Mouse (Mus musculus) midbrain, embryonic 14.5 days (tissue): ENCODE data around the gene Dpagt1. TPM values are rescaled to one million over a fixed set of nuclear protein-coding genes. Genes with fewer than 3 reads are reported as not detected.

Experiments used
- ATAC-seq: fragments of 200-750 bp; cut with Nextera tagmentation; 2 replicates; pipeline ENCODE4 v1.8.0; 2017; ENCODE audit warnings: moderate number of reproducible peaks, moderate library complexity; ENCODE audit not compliant: low FRiP score, low TSS enrichment
- DNase-seq: peaks from one replicate; pipeline ENCODE4 v3.0.0-alpha.2; 2015
- H3K27ac ChIP-seq: fragments of 300-500 bp; sonication (generic); replicated peaks from 2 replicates; pipeline ENCODE4 v1.5.1; 2014; ENCODE audit warnings: mild to moderate bottlenecking, low read depth, low read length, moderate library complexity
- H3K27me3 ChIP-seq: fragments of 300-500 bp; sonication (generic); 2 replicates; pipeline ENCODE4 v1.6.1; 2014; ENCODE audit warnings: low read length, control low read depth, mixed read lengths; ENCODE audit not compliant: control insufficient read depth, insufficient read depth
- H3K36me3 ChIP-seq: fragments of 300-500 bp; sonication (generic); 2 replicates; pipeline ENCODE4 v1.6.1; 2014; ENCODE audit warnings: low read length, control low read depth; ENCODE audit not compliant: control insufficient read depth, insufficient read depth
- H3K4me1 ChIP-seq: fragments of 300-500 bp; sonication (generic); 2 replicates; pipeline ENCODE4 v1.6.1; 2014; ENCODE audit warnings: mild to moderate bottlenecking, antibody characterized with exemption, low read length, control low read depth; ENCODE audit not compliant: control insufficient read depth, insufficient read depth
- H3K4me2 ChIP-seq: fragments of 300-500 bp; sonication (generic); 2 replicates; pipeline ENCODE4 v1.6.1; 2014; ENCODE audit warnings: mild to moderate bottlenecking, low read length, moderate library complexity
- H3K4me3 ChIP-seq: fragments of 300-500 bp; sonication (generic); replicated peaks from 2 replicates; pipeline ENCODE4 v1.5.1; 2014; ENCODE audit warnings: low read depth, low read length
- H3K9ac ChIP-seq: fragments of 300-500 bp; sonication (generic); replicated peaks from 2 replicates; pipeline ENCODE4 v1.6.1; 2014; ENCODE audit warnings: mild to moderate bottlenecking, low read length, moderate library complexity
- H3K9me3 ChIP-seq: fragments of 300-500 bp; sonication (generic); 2 replicates; pipeline ENCODE4 v1.6.1; 2016; ENCODE audit warnings: low read length, control low read depth, mixed read lengths; ENCODE audit not compliant: control insufficient read depth
- WGBS: fragments of 180-500 bp; shearing (Covaris S2); extraction: QIAGEN DNeasy Blood & Tissue Kit; methylation state at CpG from one replicate; pipeline ENCODE4 v1.1.7; 2014; 5-methylcytosine and 5-hydroxymethylcytosine counted together
- polyA plus RNA-seq: library from polyadenylated mRNA; unstranded; fragments of >200 nt; fragmentation: Nextera tagmentation; extraction: Ambion mirVana; gene quantifications from 2 replicates; pipeline ENCODE4 v1.2.1, GENCODE M21; 2014

Dpagt1 gene
- polyA plus RNA-seq, result 37.0 and 40.5 TPM in 2 replicates

- peak within 1 kb of the TSS; percentile 85 for H3K4me2 ChIP-seq
- peak; percentile 58; the same call in 1 of the 2 replicates for ATAC-seq
- peak within 1 kb of the TSS; percentile 77 for H3K9ac ChIP-seq
- H3K9me3 ChIP-seq, result no peaks in the 10 kb centered on the region
- DNase-seq, result no peak
- peak within 1 kb of the TSS; percentile 75 for H3K4me3 ChIP-seq
- H3K4me1 ChIP-seq, result peaks cover 15% of the 10 kb centered on the region
- WGBS, result 4% methylated on average over 12 of the region's 12 CpGs
- H3K27me3 ChIP-seq, result no peaks in the 10 kb centered on the region
- H3K27ac ChIP-seq, result peak within 1 kb of the TSS; percentile 84
- peaks cover 15% of the 10 kb centered on the region for H3K36me3 ChIP-seq
Measured at GRCm38 (mm10) chr9:44325768-44326370, at the start of gene Dpagt1. Dpagt1 (plus strand) TSS chr9:44326019.

DNA sequence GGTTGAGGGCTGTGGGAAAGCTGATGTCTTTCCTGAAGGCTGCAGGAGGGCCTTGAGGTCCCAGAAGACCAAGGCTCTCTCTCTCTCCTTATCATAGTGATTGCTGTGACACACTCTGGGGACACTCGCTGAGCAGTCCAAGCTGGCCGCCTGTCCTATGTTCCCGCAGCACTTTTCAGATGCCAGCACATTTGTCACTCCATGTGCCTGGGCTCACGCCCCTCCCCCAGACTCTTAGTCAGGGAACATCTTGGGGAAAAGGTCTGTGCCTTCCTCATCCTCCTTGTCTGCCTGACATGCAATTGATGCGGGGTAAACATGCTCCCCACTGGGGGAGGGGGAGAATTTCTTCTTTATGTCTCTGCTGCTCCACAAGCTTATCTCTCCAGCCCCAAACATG is 42.6 kb upstream of the Dpagt1 start:
- no peak overlapping the region for H3K4me2 ChIP-seq
- H3K27me3 ChIP-seq, result no peaks in the 10 kb centered on the region
- H3K27ac ChIP-seq, result no peak overlapping the region
- WGBS, result 72% methylated on average over 5 of the region's 5 CpGs
- H3K4me1 ChIP-seq, result peaks cover 11% of the 10 kb centered on the region; the same call in 1 of the 2 replicates
- DNase-seq (no peak), ATAC-seq (no peak)
- no peaks in the 10 kb centered on the region for H3K9me3 ChIP-seq
- H3K4me3 ChIP-seq, result no peak overlapping the region
- no peak overlapping the region for H3K9ac ChIP-seq
- peaks cover 39% of the 10 kb centered on the region for H3K36me3 ChIP-seq

GRCm38 (mm10) chr9:44286256-44286850 is 39.5 kb upstream of the Dpagt1 start:
- ATAC-seq (no peak), DNase-seq (no peak)
- Histone ChIP-seq H3K4me2 (peak overlapping the region; percentile 90), H3K4me3 (peak overlapping the region; percentile 88), H3K36me3 (peaks cover 16% of the 10 kb centered on the region), H3K27ac (no peak overlapping the region), H3K27me3 (no peaks in the 10 kb centered on the region), H3K4me1 (peaks cover 23% of the 10 kb centered on the region; the same call in 1 of the 2 replicates), H3K9me3 (no peaks in the 10 kb centered on the region), H3K9ac (peak overlapping the region; percentile 96)
- WGBS, result 8% methylated on average over 6 of the region's 6 CpGs

GRCm38 (mm10) chr9:44287003-44287400 is 38.8 kb upstream of the Dpagt1 start:
- H3K27me3 ChIP-seq, result no peaks in the 10 kb centered on the region
- peaks cover 23% of the 10 kb centered on the region; the same call in 1 of the 2 replicates for H3K4me1 ChIP-seq
- H3K9ac ChIP-seq, result peak overlapping the region; percentile 96
- no peaks in the 10 kb centered on the region for H3K9me3 ChIP-seq
- WGBS, result 2% methylated on average over 11 of the region's 11 CpGs
- H3K4me2 ChIP-seq, result peak overlapping the region; percentile 90
- DNase-seq (peak; percentile 41), ATAC-seq (no peak)
- H3K36me3 ChIP-seq, result peaks cover 20% of the 10 kb centered on the region; the same call in 1 of the 2 replicates
- peak overlapping the region; percentile 88 for H3K4me3 ChIP-seq
- peak overlapping the region; percentile 84 for H3K27ac ChIP-seq

DNA sequence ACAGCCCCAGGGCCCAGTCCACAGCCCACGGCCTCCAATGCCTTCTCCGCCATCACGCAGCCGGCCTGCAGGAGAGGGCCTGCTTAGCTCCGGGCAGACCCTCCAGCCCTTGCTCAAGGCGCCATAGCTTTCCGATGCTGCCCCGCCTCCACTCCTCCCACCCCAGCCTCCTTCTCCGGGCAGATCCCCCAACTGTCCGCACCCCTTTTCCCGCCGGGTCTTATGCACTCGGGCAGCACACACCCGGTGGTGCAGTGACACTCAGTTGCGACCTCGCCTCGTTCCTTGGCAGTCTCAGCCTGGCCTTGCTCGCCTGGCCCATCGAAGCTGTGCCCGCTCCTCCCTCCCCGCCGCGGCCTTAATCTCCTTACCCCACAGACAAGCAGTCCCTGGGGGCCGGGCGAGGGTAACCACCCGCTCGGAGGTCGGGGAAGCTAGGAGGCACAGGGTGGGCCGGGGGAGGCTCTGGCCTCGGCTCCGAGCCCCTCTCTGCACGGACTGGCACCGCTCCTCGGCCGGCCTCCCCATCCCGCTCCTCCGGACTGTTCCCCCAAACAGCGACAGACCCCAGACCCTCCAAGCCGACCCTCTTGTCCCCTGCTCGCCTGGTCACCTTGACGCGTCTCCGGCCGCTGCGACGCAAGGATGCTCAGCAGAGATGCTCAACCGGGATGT is 38.3 kb upstream of the Dpagt1 start:
- H3K4me3 ChIP-seq, result peak overlapping the region; percentile 88
- peaks cover 23% of the 10 kb centered on the region; the same call in 1 of the 2 replicates for H3K4me1 ChIP-seq
- under 1% methylated on average over 47 of the region's 47 CpGs for WGBS
- ATAC-seq (peak; percentile 71), DNase-seq (peak; percentile 80)
- peaks cover 25% of the 10 kb centered on the region for H3K36me3 ChIP-seq
- H3K9ac ChIP-seq, result peak overlapping the region; percentile 96
- no peaks in the 10 kb centered on the region for H3K27me3 ChIP-seq
- H3K4me2 ChIP-seq, result peak overlapping the region; percentile 90
- H3K9me3 ChIP-seq, result no peaks in the 10 kb centered on the region
- H3K27ac ChIP-seq, result peak overlapping the region; percentile 84

DNA sequence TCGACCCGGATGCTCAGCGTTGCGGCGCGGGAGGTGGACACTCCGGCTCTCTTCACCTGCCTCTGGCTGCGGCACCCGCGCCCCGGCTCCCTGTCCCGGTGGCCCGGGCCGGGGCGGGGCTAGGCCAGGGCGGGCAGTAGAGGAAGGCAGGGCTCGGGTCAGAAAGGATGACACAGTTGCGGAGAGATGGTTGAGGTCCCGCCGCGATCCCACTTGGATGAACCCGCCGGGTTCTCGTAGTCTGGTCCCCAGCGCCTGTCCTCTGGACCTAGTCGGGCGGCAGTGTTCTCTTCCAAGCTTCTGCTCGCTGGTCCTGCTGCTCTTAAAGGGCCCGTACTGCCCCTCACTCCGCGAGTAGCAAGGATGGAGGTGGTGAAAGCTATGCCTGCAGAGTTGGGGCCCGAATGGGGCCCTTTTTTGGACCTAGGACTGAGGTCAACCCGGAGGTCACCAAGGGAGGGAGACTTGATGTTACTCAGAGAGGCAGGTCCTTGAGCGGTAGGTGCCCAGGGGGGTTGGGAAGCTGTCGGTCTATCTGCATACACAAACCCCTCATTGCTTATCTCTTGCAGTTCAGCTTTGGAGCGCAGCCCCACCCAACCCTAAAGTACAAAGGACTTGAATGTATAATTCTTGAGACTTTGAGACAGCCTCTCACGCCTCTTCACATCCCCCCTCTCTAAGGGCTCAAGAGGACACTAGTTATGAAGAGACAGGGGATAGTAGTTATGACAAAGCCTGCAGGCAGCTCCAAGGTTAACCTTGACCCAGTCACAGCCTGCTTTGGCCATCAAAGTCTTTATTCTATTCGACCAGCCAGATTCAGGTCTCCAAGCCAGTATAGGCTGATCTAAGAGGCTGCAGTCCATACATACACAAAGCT is 37.5 kb upstream of the Dpagt1 start, which contains the start of gene Abcg4:
Gene Abcg4 (minus strand): TSS at position 540 of the 883 bp plus-strand sequence.
- DNase-seq, result peak; percentile 77
- Histone ChIP-seq H3K9me3 (no peaks in the 10 kb centered on the region), H3K4me1 (peaks cover 23% of the 10 kb centered on the region; the same call in 1 of the 2 replicates), H3K27me3 (no peaks in the 10 kb centered on the region), H3K27ac (peak within 1 kb of the TSS; percentile 84), H3K4me2 (peak within 1 kb of the TSS; percentile 90), H3K36me3 (peaks cover 31% of the 10 kb centered on the region), H3K4me3 (peak within 1 kb of the TSS; percentile 88), H3K9ac (peak within 1 kb of the TSS; percentile 96)
- WGBS, result under 1% methylated on average over 38 of the region's 38 CpGs
- ATAC-seq, result peak; percentile 69

DNA sequence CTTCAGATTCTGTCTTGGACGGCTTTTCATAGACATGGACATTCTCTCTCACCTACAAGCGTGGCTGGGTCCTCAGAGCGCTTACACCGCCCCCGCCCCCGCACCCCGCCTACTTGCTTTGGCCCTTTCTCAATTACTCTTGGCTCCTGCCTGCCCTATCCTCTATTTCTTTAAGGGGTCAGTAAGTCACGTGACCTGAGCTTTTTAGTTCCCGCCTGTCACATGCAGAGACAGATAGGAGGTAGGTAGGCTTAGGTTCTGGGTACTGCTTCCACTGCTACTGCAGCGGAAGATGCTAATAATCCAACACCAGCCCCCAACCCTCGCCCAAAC is 36.9 kb upstream of the Dpagt1 start:
- peaks cover 35% of the 10 kb centered on the region for H3K36me3 ChIP-seq
- no peaks in the 10 kb centered on the region for H3K27me3 ChIP-seq
- peak overlapping the region; percentile 88 for H3K4me3 ChIP-seq
- H3K9ac ChIP-seq, result peak overlapping the region; percentile 96
- peak overlapping the region; percentile 84 for H3K27ac ChIP-seq
- H3K4me1 ChIP-seq, result peaks cover 23% of the 10 kb centered on the region; the same call in 1 of the 2 replicates
- WGBS, result 6% methylated on average over 11 of the region's 11 CpGs
- DNase-seq (peak; percentile 40), ATAC-seq (no peak)
- no peaks in the 10 kb centered on the region for H3K9me3 ChIP-seq
- H3K4me2 ChIP-seq, result peak overlapping the region; percentile 90

GRCm38 (mm10) chr9:44292490-44292889 is 33.3 kb upstream of the Dpagt1 start:
- no peak overlapping the region for H3K9ac ChIP-seq
- H3K9me3 ChIP-seq, result no peaks in the 10 kb centered on the region
- H3K4me3 ChIP-seq, result no peak overlapping the region
- no peak overlapping the region for H3K4me2 ChIP-seq
- DNase-seq (peak; percentile 74), ATAC-seq (no peak)
- 68% methylated on average over 3 of the region's 3 CpGs for WGBS
- H3K4me1 ChIP-seq, result peaks cover 12% of the 10 kb centered on the region; the same call in 1 of the 2 replicates
- H3K27ac ChIP-seq, result no peak overlapping the region
- H3K27me3 ChIP-seq, result no peaks in the 10 kb centered on the region
- H3K36me3 ChIP-seq, result peaks cover 64% of the 10 kb centered on the region
